Mouse (Mus musculus) intestine, embryonic 16.5 days (tissue): ENCODE measurements around the gene Mnat1. TPM values are rescaled to one million over a fixed set of nuclear protein-coding genes. Genes with fewer than 3 reads are reported as not detected.

Source experiments
- ATAC-seq: fragments of 200-750 bp; cut with Nextera tagmentation; 2 replicates; pipeline ENCODE4 v1.8.0; 2017; ENCODE audit warnings: moderate TSS enrichment, moderate library complexity
- H3K27ac ChIP-seq: fragments of 300-500 bp; sonication (generic); 2 replicates; pipeline ENCODE4 v1.5.1; 2014; ENCODE audit warnings: mild to moderate bottlenecking, low read length
- H3K27me3 ChIP-seq: fragments of 300-500 bp; sonication (generic); replicated peaks from 2 replicates; pipeline ENCODE4 v1.6.1; 2014; ENCODE audit warnings: low read length, control low read depth, mixed read lengths; ENCODE audit not compliant: control insufficient read depth, insufficient read depth
- H3K36me3 ChIP-seq: fragments of 300-500 bp; sonication (generic); 2 replicates; pipeline ENCODE4 v1.6.1; 2014; ENCODE audit warnings: low read length, control low read depth; ENCODE audit not compliant: control insufficient read depth, insufficient read depth
- H3K4me1 ChIP-seq: fragments of 300-500 bp; sonication (generic); 2 replicates; pipeline ENCODE4 v1.6.1; 2014; ENCODE audit warnings: low read length, control low read depth, mixed read lengths; ENCODE audit not compliant: control insufficient read depth, insufficient read depth
- H3K4me2 ChIP-seq: fragments of 300-500 bp; sonication (generic); 2 replicates; pipeline ENCODE4 v1.6.1; 2014; ENCODE audit warnings: low read depth, low read length, control low read depth
- H3K4me3 ChIP-seq: fragments of 300-500 bp; sonication (generic); 2 replicates; pipeline ENCODE4 v1.5.1; 2014; ENCODE audit warnings: mild to moderate bottlenecking, low read length
- H3K9ac ChIP-seq: fragments of 300-500 bp; sonication (generic); 2 replicates; pipeline ENCODE4 v1.6.1; 2014; ENCODE audit warnings: low read depth, low read length
- H3K9me3 ChIP-seq: fragments of 300-500 bp; sonication (generic); 2 replicates; pipeline ENCODE4 v1.6.1; 2016; ENCODE audit warnings: low read length, control low read depth; ENCODE audit not compliant: control insufficient read depth
- WGBS: fragments of 180-500 bp; shearing (Covaris S2); extraction: QIAGEN DNeasy Blood & Tissue Kit; methylation state at CpG from one replicate; pipeline ENCODE4 v1.1.7; 2014; 5-methylcytosine and 5-hydroxymethylcytosine counted together
- polyA plus RNA-seq: library from polyadenylated mRNA; unstranded; fragments of >200 nt; fragmentation: Nextera tagmentation; extraction: Ambion mirVana; gene quantifications from 2 replicates; pipeline ENCODE4 v1.2.1, GENCODE M21; 2015

Gene Mnat1
- polyA plus RNA-seq, 1 experiment from 2014 or later: 21.1 TPM

DNA sequence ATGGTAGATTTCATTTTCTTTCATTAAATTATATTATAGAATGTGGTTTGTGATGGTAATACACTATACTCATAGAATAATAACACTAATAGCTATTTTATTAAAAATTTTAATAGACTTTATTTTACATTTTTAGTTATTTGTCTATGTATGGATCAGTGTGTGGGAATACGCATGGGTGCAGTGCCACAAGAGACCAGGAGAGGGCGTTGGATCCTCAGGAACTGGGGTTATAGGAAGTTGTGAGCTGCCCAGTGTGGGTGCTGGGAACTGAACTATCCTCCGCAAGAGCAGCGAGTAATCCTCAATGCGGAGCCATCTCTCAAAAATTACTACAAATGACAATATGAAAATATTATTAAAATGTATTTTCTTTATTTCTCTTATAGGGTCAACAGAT is 95.1 kb downstream of the Mnat1 start:
- H3K9me3 ChIP-seq: no peaks in the 10 kb centered on the region
- H3K9ac ChIP-seq: no peak overlapping the region
- no peak overlapping the region for H3K27ac ChIP-seq
- ATAC-seq: no peak
- no peaks in the 10 kb centered on the region for H3K4me1 ChIP-seq
- H3K36me3 ChIP-seq: no peaks in the 10 kb centered on the region
- 88% methylated on average over 5 of the region's 5 CpGs for WGBS
- no peak overlapping the region for H3K4me3 ChIP-seq
- H3K27me3 ChIP-seq: no peaks in the 10 kb centered on the region
- H3K4me2 ChIP-seq: no peak overlapping the region

DNA sequence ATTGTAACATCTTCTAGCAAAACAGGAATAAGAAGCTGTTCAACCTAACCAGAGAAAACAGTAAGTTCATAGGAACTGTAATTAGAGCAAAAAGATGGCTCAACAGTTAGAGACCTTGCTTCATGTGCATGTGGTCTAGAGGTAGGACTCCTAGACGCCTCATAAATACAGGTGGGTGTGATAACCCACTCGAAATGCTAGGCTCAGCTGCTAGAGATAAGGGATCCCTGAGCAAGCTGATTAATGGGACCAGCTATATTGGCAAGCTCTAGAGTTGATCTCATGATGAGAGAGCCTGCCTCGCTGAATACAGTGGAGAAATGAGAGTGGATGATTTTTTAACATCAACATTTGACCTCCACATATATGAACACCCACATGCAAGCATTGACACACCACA is 97.7 kb downstream of the Mnat1 start:
- no peak overlapping the region for H3K4me3 ChIP-seq
- no peaks in the 10 kb centered on the region for H3K4me1 ChIP-seq
- no peak overlapping the region for H3K9ac ChIP-seq
- H3K4me2 ChIP-seq: no peak overlapping the region
- 84% methylated on average over 3 of the region's 3 CpGs for WGBS
- ATAC-seq: no peak
- no peak overlapping the region for H3K27ac ChIP-seq
- no peaks in the 10 kb centered on the region for H3K27me3 ChIP-seq
- no peaks in the 10 kb centered on the region for H3K36me3 ChIP-seq
- H3K9me3 ChIP-seq: no peaks in the 10 kb centered on the region

DNA sequence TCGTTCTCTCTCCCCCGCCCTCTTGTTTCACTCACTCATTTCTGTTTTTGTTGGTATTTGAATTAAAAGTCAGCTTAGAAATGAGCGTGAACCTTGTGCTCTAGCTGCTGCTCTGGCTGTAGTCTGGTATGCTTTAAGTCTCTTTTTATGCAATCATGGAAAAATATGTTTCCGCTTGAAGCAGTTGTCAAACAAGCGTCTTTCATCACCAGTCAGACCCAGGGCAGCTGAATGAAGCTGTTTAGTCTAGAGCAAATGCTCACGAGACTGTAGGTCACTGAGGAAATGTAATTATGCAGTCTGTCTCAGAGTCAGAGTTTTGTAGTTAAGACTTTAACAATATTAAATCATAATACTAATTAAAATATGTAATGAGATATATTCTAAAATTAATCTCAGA is 100.4 kb downstream of the Mnat1 start:
- Histone ChIP-seq H3K4me2 (no peak overlapping the region), H3K4me1 (no peaks in the 10 kb centered on the region), H3K9me3 (no peaks in the 10 kb centered on the region), H3K27ac (no peak overlapping the region), H3K27me3 (no peaks in the 10 kb centered on the region), H3K4me3 (no peak overlapping the region), H3K9ac (no peak overlapping the region), H3K36me3 (no peaks in the 10 kb centered on the region)
- WGBS: 48% methylated on average over 6 of the region's 6 CpGs
- no peak for ATAC-seq

DNA sequence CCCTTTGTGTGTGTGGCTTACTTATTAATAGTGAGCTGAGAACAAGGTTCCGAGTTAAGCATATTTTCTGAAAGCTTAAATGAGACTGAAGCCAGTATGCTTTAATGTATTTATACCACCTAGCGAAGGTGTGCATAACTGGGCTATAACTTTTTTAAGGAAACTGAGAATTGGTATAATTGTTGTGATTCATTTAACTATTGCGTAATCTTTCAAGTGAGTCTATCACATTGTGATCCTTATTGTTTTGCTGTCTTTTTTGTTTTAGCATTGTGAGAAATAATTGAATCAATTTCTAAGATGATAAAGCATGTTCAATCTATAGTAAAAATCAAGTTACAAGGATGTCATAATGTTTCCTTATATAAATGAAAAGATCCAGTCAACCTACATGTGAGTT is 104.9 kb downstream of the Mnat1 start:
- 94% methylated on average over 3 of the region's 3 CpGs for WGBS
- no peak for ATAC-seq
- H3K9me3 ChIP-seq: no peaks in the 10 kb centered on the region

DNA sequence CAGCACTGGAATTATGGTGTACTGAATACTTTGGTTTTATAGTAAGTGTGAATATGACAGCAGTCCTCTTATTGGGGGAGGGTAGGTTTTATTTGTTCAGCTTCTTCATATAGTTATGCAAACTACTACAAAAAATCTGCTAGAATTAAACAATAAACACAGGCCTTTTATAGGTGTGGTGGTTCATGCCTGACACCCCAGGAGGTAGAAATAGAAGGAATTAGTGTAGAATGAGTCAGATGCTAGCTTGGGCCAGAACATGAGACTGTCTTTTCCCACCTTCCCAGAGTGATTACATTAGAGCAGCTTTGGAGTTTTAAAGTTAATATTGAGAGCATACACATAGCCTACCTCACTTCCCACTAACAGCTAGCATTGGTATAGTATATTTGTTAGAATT is 106.7 kb downstream of the Mnat1 start:
- Histone ChIP-seq H3K9me3 (no peaks in the 10 kb centered on the region), H3K4me1 (no peaks in the 10 kb centered on the region), H3K4me3 (no peak overlapping the region), H3K27me3 (no peaks in the 10 kb centered on the region), H3K36me3 (no peaks in the 10 kb centered on the region), H3K4me2 (no peak overlapping the region), H3K27ac (no peak overlapping the region), H3K9ac (no peak overlapping the region)
- ATAC-seq: no peak

More for the DNA sequence above, 104.9 kb downstream of the Mnat1 start:
- Histone ChIP-seq H3K27me3 (no peaks in the 10 kb centered on the region), H3K9ac (no peak overlapping the region), H3K4me3 (no peak overlapping the region), H3K36me3 (no peaks in the 10 kb centered on the region), H3K4me1 (no peaks in the 10 kb centered on the region), H3K27ac (no peak overlapping the region), H3K4me2 (no peak overlapping the region)

DNA sequence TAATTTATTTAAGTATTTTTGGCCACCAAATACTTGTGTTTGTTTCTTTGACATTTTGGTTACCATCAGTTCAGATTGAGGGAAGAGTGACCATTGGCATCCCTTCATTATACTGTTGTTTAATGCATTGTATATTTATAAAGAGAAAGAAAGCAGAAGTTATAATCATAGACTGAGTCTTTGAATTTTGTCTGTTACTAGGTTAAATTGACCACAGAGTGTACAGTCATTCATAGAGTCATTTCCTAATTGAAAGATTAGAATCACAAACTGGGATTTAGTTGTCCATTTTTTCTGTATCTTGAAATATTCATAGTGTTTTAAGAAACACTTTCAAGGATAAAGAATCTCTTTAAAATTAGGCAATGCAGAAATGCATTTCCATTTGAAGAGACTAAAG is 108.0 kb downstream of the Mnat1 start:
- H3K9ac ChIP-seq: no peak overlapping the region
- H3K9me3 ChIP-seq: no peaks in the 10 kb centered on the region
- H3K4me2 ChIP-seq: no peak overlapping the region
- no peaks in the 10 kb centered on the region for H3K27me3 ChIP-seq
- H3K27ac ChIP-seq: no peak overlapping the region
- no peak overlapping the region for H3K4me3 ChIP-seq
- H3K4me1 ChIP-seq: no peaks in the 10 kb centered on the region
- no peaks in the 10 kb centered on the region for H3K36me3 ChIP-seq
- ATAC-seq: no peak

DNA sequence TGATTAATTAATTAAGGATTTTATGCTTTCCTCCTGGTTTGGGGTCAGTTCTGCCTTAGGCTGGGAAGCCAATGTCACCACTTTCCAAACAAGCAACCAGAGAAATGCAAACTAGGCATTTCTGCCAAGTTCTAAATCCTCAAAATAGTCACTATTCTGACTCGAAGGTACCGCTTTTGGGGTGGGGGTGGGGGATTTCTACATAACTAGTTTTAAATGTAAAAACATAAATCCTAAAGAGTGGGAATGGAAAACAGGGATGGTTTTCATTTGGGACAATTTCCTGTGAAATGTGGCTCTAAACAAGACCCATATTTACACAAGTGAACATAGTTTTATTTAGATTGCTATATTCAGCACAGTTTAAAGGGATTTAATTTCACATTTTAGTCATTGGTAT is 109.1 kb downstream of the Mnat1 start:
- ATAC-seq: no peak
- Histone ChIP-seq H3K9ac (no peak overlapping the region), H3K4me3 (no peak overlapping the region), H3K27ac (no peak overlapping the region), H3K4me2 (no peak overlapping the region), H3K4me1 (no peaks in the 10 kb centered on the region), H3K9me3 (no peaks in the 10 kb centered on the region), H3K27me3 (no peaks in the 10 kb centered on the region), H3K36me3 (no peaks in the 10 kb centered on the region)
- 66% methylated on average over 2 of the region's 2 CpGs for WGBS

DNA sequence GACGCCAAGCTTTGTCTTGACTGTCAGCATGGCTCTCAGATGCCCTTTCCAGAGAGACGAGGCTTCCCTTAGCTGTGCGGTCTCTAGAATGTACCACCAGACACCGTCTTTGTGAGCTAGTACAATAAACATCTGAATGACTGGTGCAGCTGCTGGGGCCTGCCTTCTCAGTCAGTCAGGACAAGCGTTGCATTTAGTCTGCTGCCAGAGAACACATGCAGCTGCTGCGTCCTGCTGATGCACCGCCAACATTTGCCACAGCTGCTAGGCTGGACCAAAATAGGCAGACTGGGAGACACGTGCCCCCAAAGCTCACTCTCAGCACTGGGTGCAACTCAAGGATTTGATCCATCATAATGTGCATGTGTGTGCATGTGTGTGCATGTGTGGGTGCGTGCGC is 118.4 kb downstream of the Mnat1 start:
- H3K27me3 ChIP-seq: no peaks in the 10 kb centered on the region
- ATAC-seq: peak; percentile 5; the same call in 1 of the 2 replicates
- no peak overlapping the region for H3K4me3 ChIP-seq
- no peaks in the 10 kb centered on the region for H3K9me3 ChIP-seq
- H3K4me2 ChIP-seq: no peak overlapping the region
- H3K4me1 ChIP-seq: 0 out of 2 replicates have a peak, but pooled peaks cover 2% of the 10 kb centered on the region
- no peak overlapping the region for H3K9ac ChIP-seq
- 49% methylated on average over 10 of the region's 10 CpGs for WGBS
- no peak overlapping the region for H3K27ac ChIP-seq
- H3K36me3 ChIP-seq: no peaks in the 10 kb centered on the region

DNA sequence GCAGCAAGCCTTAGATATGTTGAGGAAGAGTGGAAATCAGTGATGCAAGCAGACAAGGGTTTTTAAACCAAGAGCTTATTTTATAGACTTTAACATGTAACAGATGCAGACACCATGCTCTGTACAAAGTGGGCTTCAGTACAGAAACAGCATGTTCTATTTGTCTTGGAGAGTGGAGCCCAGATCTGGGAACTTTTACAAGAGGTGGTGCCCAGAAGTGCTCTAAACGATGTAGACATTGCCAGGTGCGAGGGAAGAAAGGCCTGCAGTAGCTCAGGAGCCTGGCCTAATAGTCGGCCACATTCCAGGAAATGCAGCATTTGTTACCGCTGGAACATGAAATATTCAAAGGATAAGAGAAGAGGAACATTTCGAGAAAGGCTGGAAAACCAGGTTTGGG is 122.2 kb downstream of the Mnat1 start:
- ATAC-seq: no peak
- 67% methylated on average over 5 of the region's 5 CpGs for WGBS
- Histone ChIP-seq H3K9me3 (no peaks in the 10 kb centered on the region), H3K27ac (no peak overlapping the region), H3K27me3 (no peaks in the 10 kb centered on the region), H3K4me3 (no peak overlapping the region), H3K4me1 (0 out of 2 replicates have a peak, but pooled peaks cover 2% of the 10 kb centered on the region), H3K4me2 (no peak overlapping the region), H3K36me3 (no peaks in the 10 kb centered on the region), H3K9ac (no peak overlapping the region)

DNA sequence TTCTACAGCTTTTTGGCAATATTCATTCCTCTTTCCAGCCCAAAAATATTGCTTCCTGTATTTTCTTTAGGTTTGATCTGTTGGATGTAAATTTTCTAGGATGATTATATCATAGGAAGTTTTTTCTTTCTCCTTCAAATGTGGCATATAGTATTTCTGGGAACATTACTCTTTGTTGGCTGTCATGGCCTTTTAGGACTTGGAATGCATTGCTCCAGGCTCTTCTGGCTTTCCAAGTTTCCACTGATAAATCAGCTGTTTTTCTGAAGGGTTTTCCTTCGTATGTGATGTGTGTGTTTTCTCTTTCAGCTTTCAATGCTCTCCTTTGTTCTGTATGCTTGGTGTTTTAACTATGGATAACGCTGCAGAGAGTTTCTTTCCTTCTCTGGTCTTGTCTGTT is 131.5 kb downstream of the Mnat1 start:
- no peak overlapping the region for H3K4me2 ChIP-seq
- no peaks in the 10 kb centered on the region for H3K4me1 ChIP-seq
- H3K9me3 ChIP-seq: no peaks in the 10 kb centered on the region
- H3K27ac ChIP-seq: no peak overlapping the region
- no peak overlapping the region for H3K4me3 ChIP-seq
- no peak for ATAC-seq
- 72% methylated on average over 2 of the region's 2 CpGs for WGBS
- no peaks in the 10 kb centered on the region for H3K36me3 ChIP-seq
- no peak overlapping the region for H3K9ac ChIP-seq
- H3K27me3 ChIP-seq: no peaks in the 10 kb centered on the region
